Mouse (Mus musculus): ENCODE data around the gene Gjb3.

- TF ChIP-seq CTCF (IDR thresholded peaks at IDR 0.05; ENCODE audit: low read depth, low read length) (no peak), POLR2A (IDR thresholded peaks at IDR 0.05; ENCODE audit: extremely low read depth, insufficient read depth, low read length) (no peak)
Observed at GRCm38 (mm10) chr4:127292631-127293030, 38.0 kb downstream of the Gjb3 start.
